Mouse (Mus musculus) lung, postnatal 0 days (tissue): Measurements from ENCODE around the gene Utp14a.

Experiments used
- CTCF ChIP-seq: IDR thresholded peaks from 2 replicates; pipeline ENCODE4 v1.5.1; 2016; ENCODE audit warnings: antibody characterized with exemption, mild to moderate bottlenecking
- EP300 ChIP-seq: IDR thresholded peaks from 2 replicates; pipeline ENCODE4 v1.6.1; 2016; ENCODE audit warnings: antibody characterized with exemption, mild to moderate bottlenecking, control low read depth

DNA sequence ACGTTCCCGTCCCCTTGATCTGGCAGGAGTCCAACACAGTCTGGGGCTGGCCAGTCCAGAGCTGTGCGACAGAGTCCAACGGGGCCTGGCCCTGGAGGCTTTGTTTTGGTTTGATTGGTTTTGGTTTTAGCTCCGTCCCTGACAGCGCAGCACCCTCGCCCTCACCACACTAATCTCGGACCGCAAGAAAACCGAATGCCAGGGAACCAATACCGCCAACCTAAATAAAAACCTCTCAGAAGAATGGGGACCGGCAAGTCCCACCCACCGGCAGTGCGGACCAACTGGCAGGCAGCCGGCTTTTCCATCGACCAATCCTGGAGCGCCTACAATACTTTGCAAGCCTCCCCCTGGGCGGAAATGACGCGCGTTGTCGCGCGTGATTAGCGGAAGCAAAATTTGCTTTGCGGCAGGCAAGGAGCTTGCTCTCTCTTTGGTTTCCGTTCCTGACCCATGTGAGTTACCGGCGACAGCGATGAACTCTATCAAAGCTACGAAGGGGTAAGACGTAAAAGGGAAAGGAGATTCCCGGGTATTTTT, at the start of gene Utp14a:
- TF ChIP-seq CTCF = no peak
- TF ChIP-seq EP300 = peak; percentile 13; the same call in 1 of the 2 replicates
